Mouse (Mus musculus) stomach, postnatal 0 days (tissue): ENCODE measurements around the gene Ap1s2.

ENCODE experiments used
- CTCF ChIP-seq: IDR thresholded peaks from 2 replicates; pipeline ENCODE4 v1.5.1; 2016; ENCODE audit warnings: antibody characterized with exemption, low read depth, mild to moderate bottlenecking, moderate library complexity
- EP300 ChIP-seq: optimal IDR thresholded peaks from 2 replicates; pipeline ENCODE3; 2016; ENCODE audit warnings: antibody characterized with exemption

DNA sequence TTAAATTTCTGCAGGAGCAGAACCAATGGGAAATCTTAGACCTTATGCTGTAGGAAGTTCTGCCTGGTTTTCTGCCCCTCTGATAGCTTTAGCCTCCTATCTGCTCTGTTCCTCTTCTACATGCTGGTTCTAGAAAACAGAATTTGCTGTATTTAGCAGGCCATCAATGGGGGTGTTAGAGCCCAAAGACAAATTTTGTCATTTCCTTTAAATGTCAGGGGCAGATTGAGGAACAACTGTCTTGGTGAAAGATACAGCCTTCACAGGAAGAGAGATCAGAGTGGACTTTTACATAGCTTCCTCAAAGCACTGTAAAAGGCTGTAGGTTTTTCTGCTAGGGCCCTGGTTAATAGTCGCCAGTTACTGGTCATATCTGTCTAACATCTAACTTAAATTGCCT, 11.5 kb upstream of the Ap1s2 start:
- no peak for TF ChIP-seq CTCF
- no peak for TF ChIP-seq EP300
